Mouse (Mus musculus): ENCODE data around the gene Hoxb2.

The Hoxb2 gene

GRCm38 (mm10) chr11:96350341-96350624 lies at the start of gene Hoxb2:
TSS of gene Hoxb2 (plus strand) at chr11:96350525.
- DNase-seq (ENCODE audit: low spot score) = no peak

GRCm38 (mm10) chr11:96301064-96301431 lies 49.3 kb upstream of the Hoxb2 start:
- no peak for DNase-seq (ENCODE audit: low spot score)

DNA sequence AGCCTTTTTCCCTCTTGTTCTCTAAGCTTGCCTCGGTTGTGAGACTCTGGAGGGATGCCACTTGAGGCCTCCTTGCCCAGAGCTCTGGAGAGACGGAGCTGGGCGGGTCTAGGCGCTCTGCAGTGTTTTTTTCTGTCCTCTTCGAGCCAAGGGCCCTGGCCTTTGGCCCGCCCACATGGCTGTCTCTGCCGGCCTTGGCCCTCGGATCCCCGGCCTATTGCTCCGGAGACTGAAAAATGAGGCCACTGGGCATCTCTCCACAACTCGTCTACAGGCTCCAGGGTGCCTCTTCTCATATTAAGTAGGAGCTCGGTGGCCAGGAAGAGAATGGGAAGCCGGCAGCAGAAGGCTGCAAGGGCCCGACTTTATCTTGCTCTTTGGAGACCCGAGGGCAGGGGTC lies 48.5 kb upstream of the Hoxb2 start:
- no peak for DNase-seq (ENCODE audit: low spot score)

DNA sequence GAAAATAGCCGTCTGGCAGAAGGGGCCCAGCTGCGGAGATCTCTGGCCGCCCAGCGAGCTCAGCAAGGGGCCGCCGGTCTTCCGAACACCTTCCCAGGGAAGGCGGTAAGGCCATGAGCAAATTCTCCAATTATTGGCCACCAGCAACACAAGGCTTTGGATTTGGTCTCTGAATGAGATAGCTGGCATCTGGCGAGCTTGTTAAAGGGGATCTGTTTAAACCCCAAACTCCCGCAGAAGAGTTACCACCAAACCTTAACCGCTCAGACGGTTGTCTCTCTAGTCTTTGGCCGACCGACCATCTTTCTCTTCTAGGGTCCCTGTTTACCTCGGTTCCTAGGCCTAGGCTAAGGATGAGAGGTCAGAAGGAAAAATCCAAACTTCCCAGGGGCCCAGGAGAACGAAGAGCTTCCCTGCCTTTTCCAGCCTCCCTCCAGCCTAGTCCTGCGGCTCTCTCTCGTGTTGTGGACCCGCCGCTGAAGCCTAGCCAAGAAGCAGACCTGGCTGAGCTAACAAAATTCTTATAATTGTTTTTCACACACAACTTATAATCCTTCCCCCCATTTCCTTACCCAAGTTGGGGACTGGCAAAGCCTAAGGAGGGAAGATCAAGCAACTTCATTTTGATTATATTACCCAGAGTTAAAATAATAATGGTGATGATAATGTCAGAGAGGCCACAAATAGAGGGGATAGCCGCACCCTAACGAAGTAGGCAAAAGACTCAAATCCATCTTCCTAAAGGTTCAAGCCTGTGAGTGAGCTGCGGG lies 47.8 kb upstream of the Hoxb2 start:
- DNase-seq (ENCODE audit: low spot score) = no peak

GRCm38 (mm10) chr11:96303151-96304099 lies 46.9 kb upstream of the Hoxb2 start, which contains the start of gene Hoxb5:
TSS of gene Hoxb5 (plus strand) at chr11:96303336.
- no peak for DNase-seq (ENCODE audit: low spot score)

- DNase-seq (ENCODE audit: low spot score) = no peak
Measured at GRCm38 (mm10) chr11:96304381-96305195, 45.7 kb upstream of the Hoxb2 start.

GRCm38 (mm10) chr11:96305505-96306182 lies 44.7 kb upstream of the Hoxb2 start:
- DNase-seq (ENCODE audit: low spot score) = no peak

DNA sequence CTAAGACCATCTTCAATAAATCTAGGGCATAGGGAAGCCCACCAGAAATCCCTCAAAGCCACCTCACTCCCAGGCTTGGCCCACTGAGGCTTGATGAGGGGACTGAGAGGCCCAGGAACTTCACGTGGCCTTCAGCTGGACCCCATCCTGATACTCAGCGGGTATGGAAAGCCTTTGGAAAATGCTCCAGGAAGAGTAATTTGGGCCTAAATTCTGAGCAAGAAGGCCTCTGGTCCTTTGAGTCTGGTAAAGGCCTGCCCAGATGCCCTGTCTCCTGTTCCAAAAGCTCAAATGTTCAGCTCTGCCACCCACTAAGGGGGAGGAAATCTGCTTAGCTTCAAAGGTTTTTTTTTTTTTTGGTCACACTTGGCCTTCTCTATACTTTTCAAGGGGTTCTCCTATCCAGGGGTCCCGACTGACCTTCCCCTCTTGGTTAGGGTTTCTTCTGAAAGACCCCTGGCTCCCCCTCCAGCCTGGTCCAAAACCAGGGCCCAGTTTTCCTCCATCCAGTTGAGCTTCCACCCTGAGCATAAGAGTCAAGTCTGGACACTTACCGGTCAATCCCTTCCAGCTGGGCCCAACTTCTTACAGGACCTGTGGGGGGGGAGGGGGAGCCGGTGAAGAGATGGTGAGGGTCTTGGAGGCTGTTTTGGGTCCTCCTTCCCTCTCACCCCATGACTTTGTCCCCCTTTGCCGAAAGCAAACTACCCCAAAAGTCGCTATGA lies 44.0 kb upstream of the Hoxb2 start:
- DNase-seq (ENCODE audit: low spot score) = no peak

- DNase-seq (ENCODE audit: low spot score) = no peak
Measured at GRCm38 (mm10) chr11:96306908-96307269, 43.4 kb upstream of the Hoxb2 start.

DNA sequence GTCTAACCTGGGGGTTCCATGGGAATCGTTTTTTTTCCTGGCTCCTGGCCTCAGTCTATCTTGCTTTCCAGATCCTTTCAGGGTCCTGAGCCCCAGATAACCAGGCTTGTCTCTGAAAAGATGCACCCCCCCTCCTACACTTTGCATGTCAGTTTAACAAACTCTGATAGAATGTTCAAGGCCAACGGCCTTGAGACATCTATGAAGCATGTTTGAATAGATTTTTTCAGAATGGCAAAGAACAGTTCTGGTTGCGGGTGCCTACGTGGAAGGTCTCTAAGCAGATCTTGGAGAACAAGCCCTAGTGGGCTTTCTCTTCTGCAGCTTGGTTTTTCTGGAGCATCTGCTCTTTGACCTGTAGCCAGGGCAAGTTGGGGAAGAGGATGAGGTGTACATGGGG lies 41.6 kb upstream of the Hoxb2 start:
- DNase-seq (ENCODE audit: low spot score) = no peak

GRCm38 (mm10) chr11:96309288-96309687 lies 41.0 kb upstream of the Hoxb2 start:
- no peak for DNase-seq (ENCODE audit: low spot score)

GRCm38 (mm10) chr11:96310183-96310938 lies 40.0 kb upstream of the Hoxb2 start:
- no peak for DNase-seq (ENCODE audit: low spot score)

GRCm38 (mm10) chr11:96311097-96311496 lies 39.2 kb upstream of the Hoxb2 start:
- DNase-seq (ENCODE audit: low spot score) = no peak

GRCm38 (mm10) chr11:96311520-96312417 lies 38.6 kb upstream of the Hoxb2 start:
- no peak for DNase-seq (ENCODE audit: low spot score)

DNA sequence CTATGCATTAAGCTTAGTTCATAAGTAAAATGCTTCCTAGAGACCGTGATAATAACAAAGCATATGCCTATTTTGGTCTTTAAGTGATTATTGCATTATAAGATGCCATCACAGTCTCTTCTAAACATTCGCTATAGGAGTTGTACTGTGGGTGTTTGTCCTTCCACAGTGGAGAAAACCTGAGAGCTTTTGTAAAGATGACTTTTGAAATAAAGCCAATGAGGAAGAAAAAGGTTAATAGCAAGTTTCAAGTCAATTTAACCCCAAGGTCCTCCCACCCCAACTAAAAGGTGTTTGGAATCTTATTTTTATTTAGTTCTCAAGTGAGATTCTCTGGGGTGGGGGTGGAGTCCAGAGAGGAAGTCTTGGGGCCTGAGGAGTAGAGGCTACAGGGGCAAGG lies 37.2 kb upstream of the Hoxb2 start:
- DNase-seq (ENCODE audit: low spot score) = no peak

GRCm38 (mm10) chr11:96313806-96314428 lies 36.4 kb upstream of the Hoxb2 start:
- no peak for DNase-seq (ENCODE audit: low spot score)

- no peak for DNase-seq (ENCODE audit: low spot score)
Measured at GRCm38 (mm10) chr11:96314671-96315343, 35.5 kb upstream of the Hoxb2 start.

DNA sequence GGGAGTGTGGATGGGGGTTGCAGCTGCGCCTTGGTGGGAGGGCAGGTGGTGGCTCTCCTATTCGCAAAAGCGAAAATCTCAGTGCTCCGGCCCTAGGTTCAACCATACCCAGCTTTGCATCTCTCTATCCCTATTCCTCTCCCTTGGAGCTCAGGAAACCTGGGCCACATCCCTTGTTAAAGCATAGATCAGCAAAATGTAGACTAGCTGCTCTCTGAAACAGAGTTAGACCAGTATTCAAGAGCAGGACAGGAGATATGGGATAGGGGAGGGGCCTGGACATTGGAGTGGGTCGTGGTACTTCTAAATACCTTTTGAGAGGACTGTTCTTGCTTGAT lies 35.0 kb upstream of the Hoxb2 start:
- no peak for DNase-seq (ENCODE audit: low spot score)
